Mouse (Mus musculus) stomach, postnatal 0 days (tissue): Measurements from ENCODE around the gene Creb3l1. TPM values are rescaled to one million over a fixed set of nuclear protein-coding genes. Genes with fewer than 3 reads are reported as not detected.

Experiments
- ATAC-seq: fragments of 200-750 bp; cut with Nextera tagmentation; 2 replicates; pipeline ENCODE4 v1.8.0; 2017; ENCODE audit not compliant: low FRiP score, low TSS enrichment
- DNase-seq: peaks from one replicate; pipeline ENCODE4 v3.0.0-alpha.2; 2016; ENCODE audit warnings: low spot score
- H3K27ac ChIP-seq: fragments of 300-500 bp; sonication (generic); replicated peaks from 2 replicates; pipeline ENCODE4 v1.5.1; 2014; ENCODE audit warnings: mild to moderate bottlenecking, control low read depth
- H3K27me3 ChIP-seq: fragments of 300-500 bp; sonication (generic); 2 replicates; pipeline ENCODE4 v1.6.1; 2014; ENCODE audit warnings: low read length; ENCODE audit not compliant: control insufficient read depth, insufficient read depth
- H3K36me3 ChIP-seq: fragments of 300-500 bp; sonication (generic); 2 replicates; pipeline ENCODE4 v1.6.1; 2014; ENCODE audit warnings: low read length, mixed read lengths; ENCODE audit not compliant: control insufficient read depth, insufficient read depth
- H3K4me1 ChIP-seq: fragments of 300-500 bp; sonication (generic); replicated peaks from 2 replicates; pipeline ENCODE4 v1.6.1; 2014; ENCODE audit warnings: antibody characterized with exemption; ENCODE audit not compliant: control insufficient read depth, insufficient read depth
- H3K4me2 ChIP-seq: fragments of 300-500 bp; sonication (generic); replicated peaks from 2 replicates; pipeline ENCODE4 v1.6.1; 2014; ENCODE audit warnings: low read depth, mild to moderate bottlenecking, control low read depth, moderate library complexity
- H3K4me3 ChIP-seq: fragments of 300-500 bp; sonication (generic); 2 replicates; pipeline ENCODE4 v1.5.1; 2014; ENCODE audit warnings: low read depth, low read length, control low read depth
- H3K9ac ChIP-seq: fragments of 300-500 bp; sonication (generic); 2 replicates; pipeline ENCODE4 v1.6.1; 2014; ENCODE audit warnings: mild to moderate bottlenecking, low read length, control low read depth, mixed read lengths
- H3K9me3 ChIP-seq: fragments of 300-500 bp; sonication (generic); 2 replicates; pipeline ENCODE4 v1.6.1; 2016; ENCODE audit warnings: low read length; ENCODE audit not compliant: control insufficient read depth
- CTCF ChIP-seq: IDR thresholded peaks from 2 replicates; pipeline ENCODE4 v1.5.1; 2016; ENCODE audit warnings: antibody characterized with exemption, low read depth, mild to moderate bottlenecking, moderate library complexity
- EP300 ChIP-seq: optimal IDR thresholded peaks from 2 replicates; pipeline ENCODE3; 2016; ENCODE audit warnings: antibody characterized with exemption
- WGBS: fragments of 180-500 bp; shearing (Covaris S2); extraction: QIAGEN DNeasy Blood & Tissue Kit; methylation state at CpG from one replicate; pipeline ENCODE4 v1.1.7; 2014; 5-methylcytosine and 5-hydroxymethylcytosine counted together
- microRNA-seq: library from miRNA; unstranded; fragments of <30 nt; microRNA quantifications from one replicate; pipeline ENCODE4, GENCODE M21; 2016
- polyA plus RNA-seq: library from polyadenylated mRNA; unstranded; fragments of >200 nt; fragmentation: Nextera tagmentation; extraction: Ambion mirVana; gene quantifications from 2 replicates; pipeline ENCODE4 v1.2.1, GENCODE M21; 2015

Creb3l1 gene
- polyA plus RNA-seq, 1 experiment from 2014 or later, result 13.2 TPM

DNA sequence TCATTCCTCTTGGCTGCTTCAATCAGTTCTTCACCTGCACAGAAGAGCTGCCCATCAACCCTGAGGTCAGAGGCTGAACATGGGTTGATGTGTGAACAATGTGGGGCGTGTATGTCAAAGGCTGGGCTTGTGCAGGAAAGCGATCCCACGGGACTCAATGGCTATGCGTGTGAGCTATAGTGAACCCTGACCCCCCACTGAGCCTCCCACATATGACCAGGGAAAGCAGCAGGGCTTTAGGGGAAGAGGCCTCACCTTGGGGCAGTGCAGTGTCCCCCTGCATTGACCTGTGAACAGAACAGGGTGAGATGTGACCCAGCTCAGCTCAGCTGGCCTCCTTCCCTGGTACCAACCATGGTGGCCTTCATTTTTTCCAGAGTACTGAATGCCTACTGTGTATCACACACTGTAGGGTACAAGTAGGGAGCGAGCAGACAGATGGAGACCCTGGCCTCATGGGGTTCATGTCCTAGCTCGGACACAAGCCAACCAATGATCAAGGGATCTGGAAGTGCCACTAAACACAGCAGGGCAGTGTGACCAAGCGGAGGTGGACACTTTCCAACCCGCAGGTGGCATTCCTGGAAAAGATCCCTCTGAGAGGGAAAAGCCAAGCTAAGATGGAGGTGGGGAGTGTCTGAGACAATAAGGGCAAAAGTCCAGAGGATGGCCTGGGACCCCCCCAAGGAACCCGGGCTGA is 89.3 kb downstream of the Creb3l1 start:
- H3K27me3 ChIP-seq, result no peaks in the 10 kb centered on the region
- H3K27ac ChIP-seq, result no peak overlapping the region
- ATAC-seq (no peak), DNase-seq (no peak)
- no peaks in the 10 kb centered on the region for H3K9me3 ChIP-seq
- H3K4me2 ChIP-seq, result no peak overlapping the region
- 83% methylated on average over 9 of the region's 9 CpGs for WGBS
- H3K36me3 ChIP-seq, result peaks cover 25% of the 10 kb centered on the region
- no peak overlapping the region for H3K9ac ChIP-seq
- H3K4me3 ChIP-seq, result no peak overlapping the region
- TF ChIP-seq CTCF (no peak), EP300 (no peak)
- H3K4me1 ChIP-seq, result peaks cover 5% of the 10 kb centered on the region; the same call in 1 of the 2 replicates

DNA sequence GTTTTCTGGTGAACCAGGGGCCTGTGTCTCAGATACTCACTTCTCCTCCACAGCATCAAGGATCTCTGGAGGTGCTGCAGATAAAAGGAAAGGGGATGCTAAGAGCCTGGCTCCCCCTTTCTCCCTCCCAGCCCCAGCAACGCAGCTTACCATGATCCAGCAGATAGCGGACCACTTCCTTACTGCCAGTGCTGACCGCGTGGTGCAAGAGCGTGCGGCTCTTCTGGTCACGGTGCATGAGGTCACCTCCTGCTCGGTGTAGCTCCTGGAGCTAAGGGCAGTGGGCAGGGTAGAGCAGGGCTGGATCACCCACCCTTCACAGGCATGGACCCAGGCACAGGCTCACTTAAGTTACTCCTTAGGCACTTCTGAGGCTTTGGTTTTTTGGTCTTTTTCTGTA is 90.3 kb downstream of the Creb3l1 start:
- ATAC-seq (no peak), DNase-seq (no peak)
- Histone ChIP-seq H3K27me3 (no peaks in the 10 kb centered on the region), H3K27ac (no peak overlapping the region), H3K9ac (no peak overlapping the region), H3K36me3 (peaks cover 21% of the 10 kb centered on the region), H3K4me1 (peaks cover 5% of the 10 kb centered on the region; the same call in 1 of the 2 replicates), H3K9me3 (no peaks in the 10 kb centered on the region), H3K4me3 (no peak overlapping the region), H3K4me2 (no peak overlapping the region)
- WGBS, result 53% methylated on average over 8 of the region's 8 CpGs
- TF ChIP-seq EP300 (no peak), CTCF (no peak)

DNA sequence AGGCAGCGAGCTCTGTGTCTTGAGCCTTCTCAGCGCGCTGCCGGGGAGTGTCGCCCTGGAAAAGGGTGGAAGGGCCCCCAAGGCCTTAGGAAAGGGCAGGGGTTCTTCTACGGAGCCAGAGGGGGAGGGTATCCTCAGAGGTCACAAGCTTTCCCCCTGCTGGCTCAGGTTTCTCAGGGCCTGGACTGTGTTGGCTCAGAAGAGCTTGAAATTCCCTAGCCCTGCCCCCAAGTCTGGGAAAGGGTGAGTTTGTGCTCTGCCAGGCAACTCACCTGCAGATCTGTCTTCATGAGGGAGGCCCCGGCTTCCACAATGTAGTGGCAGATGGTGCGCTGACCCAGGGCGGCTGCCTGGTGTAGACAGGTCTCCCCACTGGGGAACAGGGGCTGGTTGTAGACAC is 90.8 kb downstream of the Creb3l1 start:
- 50% methylated on average over 9 of the region's 9 CpGs for WGBS
- no peak for TF ChIP-seq EP300
- TF ChIP-seq CTCF, result no peak
- H3K9ac ChIP-seq, result no peak overlapping the region
- H3K4me3 ChIP-seq, result no peak overlapping the region
- DNase-seq, result no peak
- no peaks in the 10 kb centered on the region for H3K27me3 ChIP-seq
- H3K9me3 ChIP-seq, result no peaks in the 10 kb centered on the region
- peaks cover 5% of the 10 kb centered on the region; the same call in 1 of the 2 replicates for H3K4me1 ChIP-seq
- no peak overlapping the region for H3K4me2 ChIP-seq
- H3K27ac ChIP-seq, result no peak overlapping the region; the same call in 1 of the 2 replicates
- H3K36me3 ChIP-seq, result peaks cover 21% of the 10 kb centered on the region
- no peak for ATAC-seq

GRCm38 (mm10) chr2:91932737-91933350 is 91.5 kb downstream of the Creb3l1 start:
- H3K27me3 ChIP-seq, result no peaks in the 10 kb centered on the region
- 26% methylated on average over 6 of the region's 6 CpGs for WGBS
- H3K4me3 ChIP-seq, result no peak overlapping the region
- H3K27ac ChIP-seq, result no peak overlapping the region; the same call in 1 of the 2 replicates
- H3K9ac ChIP-seq, result no peak overlapping the region
- ATAC-seq (no peak), DNase-seq (no peak)
- H3K4me1 ChIP-seq, result peaks cover 5% of the 10 kb centered on the region
- H3K36me3 ChIP-seq, result peaks cover 21% of the 10 kb centered on the region
- H3K4me2 ChIP-seq, result peak overlapping the region; percentile 64
- H3K9me3 ChIP-seq, result no peaks in the 10 kb centered on the region
- TF ChIP-seq CTCF (no peak), EP300 (no peak)

Small RNA genes within 50 kb of the gene (microRNA-seq; reads per million reads assigned to microRNA genes)
- not detected for gene Mir6999

Other genes starting within 250 kb of the Creb3l1 start
- gene Chrm4, start 97.3 kb downstream of the Creb3l1 start, polyA plus RNA-seq, result 0.08 and 0.16 TPM in 2 replicates
- 157 and 170 TPM in 2 replicates for gene Mdk, start 92.2 kb downstream of the Creb3l1 start, polyA plus RNA-seq
- gene Gm9821, start 78.8 kb downstream of the Creb3l1 start, polyA plus RNA-seq, result 0.13 and 0.15 TPM in 2 replicates
- 18.6 and 23.2 TPM in 2 replicates for gene Dgkz, start 48.6 kb downstream of the Creb3l1 start, polyA plus RNA-seq
- 7.2 and 7.3 TPM in 2 replicates for gene Phf21a, start 68.6 kb upstream of the Creb3l1 start, polyA plus RNA-seq